Mouse (Mus musculus) G1E (cell line): ENCODE data around the gene Atg10. TPM values are rescaled to one million over a fixed set of nuclear protein-coding genes. Genes with fewer than 3 reads are reported as not detected.

Experiments used
- ATAC-seq: 2 replicates; pipeline ENCODE4 v1.8.0; 2016; ENCODE audit warnings: mild to moderate bottlenecking; ENCODE audit not compliant: insufficient number of reproducible peaks, poor library complexity, low FRiP score, severe bottlenecking; ENCODE audit errors: extremely low read depth
- DNase-seq: peaks from one replicate; pipeline ENCODE4 v3.0.0; 2012; ENCODE audit warnings: low spot score
- H3K27me3 ChIP-seq: 2 replicates; pipeline ENCODE4 v1.6.1; 2012; ENCODE audit warnings: mild to moderate bottlenecking, low read length, inconsistent platforms; ENCODE audit not compliant: insufficient read depth
- H3K36me3 ChIP-seq: replicated peaks from 2 replicates; pipeline ENCODE3; 2012; ENCODE audit warnings: mild to moderate bottlenecking, inconsistent platforms
- H3K4me1 ChIP-seq: 2 replicates; pipeline ENCODE4 v1.6.1; 2012; ENCODE audit warnings: low read depth, low read length, inconsistent platforms, mixed read lengths; ENCODE audit not compliant: insufficient read depth
- H3K4me3 ChIP-seq: 2 replicates; pipeline ENCODE4 v1.5.1; 2012; ENCODE audit warnings: low read depth, mild to moderate bottlenecking, inconsistent platforms, low read length, moderate library complexity, mixed read lengths
- H3K9me3 ChIP-seq: replicated peaks from 2 replicates; pipeline ENCODE4 v1.6.1; 2012; ENCODE audit warnings: inconsistent platforms
- CTCF ChIP-seq: IDR thresholded peaks from 2 replicates; pipeline ENCODE4 v1.5.1; 2012; ENCODE audit warnings: low read depth, low read length, inconsistent platforms, mixed read lengths
- GATA1 ChIP-seq: IDR thresholded peaks from 2 replicates; pipeline ENCODE4 v1.6.1; 2012; ENCODE audit warnings: borderline replicate concordance, low read length, inconsistent platforms, mixed read lengths
- GATA2 ChIP-seq: IDR thresholded peaks from 2 replicates; pipeline ENCODE4 v1.6.1; 2012; ENCODE audit warnings: low read depth, low read length, inconsistent platforms, borderline replicate concordance
- POLR2AphosphoS5 ChIP-seq: IDR thresholded peaks from 2 replicates; pipeline ENCODE4 v1.6.1; 2012; ENCODE audit warnings: low read depth, low read length, inconsistent platforms; ENCODE audit not compliant: insufficient replicate concordance
- TAL1 ChIP-seq: conservative IDR thresholded peaks from 2 replicates; pipeline ENCODE4 v1.6.1; 2012; ENCODE audit warnings: low read depth, low read length, inconsistent platforms, mixed read lengths
- polyA plus RNA-seq: library from polyadenylated mRNA; stranded (reverse); fragments of >175 nt; gene quantifications from 2 replicates; pipeline ENCODE4 v1.2.3, GENCODE M21; 2012
- total RNA-seq, 2 experiments: library from RNA; stranded (forward) in 1 of 2; stranded (reverse) in 1 of 2; fragments of 200-1000 nt in 1 of 2; fragments of >200 nt in 1 of 2; fragmentation: Nextera tagmentation in 1 of 2; gene quantifications; 2 replicates each; pipeline ENCODE4 v1.2.3; 2014 to 2017

Atg10 gene
- total and polyA plus RNA-seq, 3 experiments: 0.28 to 23.3 (median 10.1) TPM

GRCm38 (mm10) chr13:91162452-91162851 lies 61.3 kb downstream of the Atg10 start:
- Histone ChIP-seq H3K9me3 (no peaks in the 10 kb centered on the region), H3K4me1 (peaks cover 44% of the 10 kb centered on the region), H3K36me3 (no peaks in the 10 kb centered on the region), H3K27me3 (no peaks in the 10 kb centered on the region), H3K4me3 (no peak overlapping the region)
- TF ChIP-seq POLR2AphosphoS5 (no peak), TAL1 (no peak), GATA2 (no peak), GATA1 (no peak), CTCF (no peak)
- no peak for DNase-seq
- ATAC-seq: no peak

- Histone ChIP-seq H3K4me1 (peaks cover 26% of the 10 kb centered on the region), H3K27me3 (no peaks in the 10 kb centered on the region), H3K4me3 (no peak overlapping the region), H3K9me3 (no peaks in the 10 kb centered on the region), H3K36me3 (no peaks in the 10 kb centered on the region)
- ATAC-seq: no peak
- no peak for TF ChIP-seq GATA1
- TF ChIP-seq TAL1: no peak
- TF ChIP-seq GATA2: no peak
- TF ChIP-seq POLR2AphosphoS5: no peak
- TF ChIP-seq CTCF: no peak
- DNase-seq: no peak
These were observed 63.2 kb downstream of the Atg10 start for GRCm38 (mm10) chr13:91160616-91161015.

GRCm38 (mm10) chr13:91159881-91160280 lies 63.9 kb downstream of the Atg10 start:
- no peaks in the 10 kb centered on the region for H3K9me3 ChIP-seq
- no peak for DNase-seq
- no peaks in the 10 kb centered on the region for H3K27me3 ChIP-seq
- TF ChIP-seq GATA1 (no peak), POLR2AphosphoS5 (no peak), TAL1 (no peak), CTCF (no peak), GATA2 (no peak)
- H3K36me3 ChIP-seq: no peaks in the 10 kb centered on the region
- no peak overlapping the region for H3K4me3 ChIP-seq
- ATAC-seq: no peak
- peaks cover 21% of the 10 kb centered on the region for H3K4me1 ChIP-seq

GRCm38 (mm10) chr13:91157941-91158340 lies 65.8 kb downstream of the Atg10 start:
- no peaks in the 10 kb centered on the region for H3K27me3 ChIP-seq
- TF ChIP-seq GATA1 (no peak), GATA2 (no peak), CTCF (no peak), TAL1 (no peak), POLR2AphosphoS5 (no peak)
- H3K9me3 ChIP-seq: no peaks in the 10 kb centered on the region
- DNase-seq: no peak
- H3K4me3 ChIP-seq: no peak overlapping the region
- H3K4me1 ChIP-seq: peaks cover 9% of the 10 kb centered on the region
- H3K36me3 ChIP-seq: no peaks in the 10 kb centered on the region
- ATAC-seq: no peak

- no peaks in the 10 kb centered on the region for H3K9me3 ChIP-seq
- H3K4me1 ChIP-seq: peaks cover 4% of the 10 kb centered on the region
- H3K27me3 ChIP-seq: no peaks in the 10 kb centered on the region
- TF ChIP-seq GATA1: no peak
- TF ChIP-seq POLR2AphosphoS5: no peak
- TF ChIP-seq TAL1: no peak
- no peak for TF ChIP-seq CTCF
- no peak for TF ChIP-seq GATA2
- no peak overlapping the region for H3K4me3 ChIP-seq
- H3K36me3 ChIP-seq: peaks cover 4% of the 10 kb centered on the region
- ATAC-seq: no peak
- DNase-seq: no peak
These were observed 66.3 kb downstream of the Atg10 start for GRCm38 (mm10) chr13:91157429-91157828.

- H3K36me3 ChIP-seq: peaks cover 4% of the 10 kb centered on the region
- DNase-seq (no peak), ATAC-seq (no peak)
- H3K27me3 ChIP-seq: no peaks in the 10 kb centered on the region
- no peaks in the 10 kb centered on the region for H3K9me3 ChIP-seq
- TF ChIP-seq CTCF: no peak
- no peak for TF ChIP-seq TAL1
- no peak for TF ChIP-seq GATA1
- peaks cover 2% of the 10 kb centered on the region; the same call in 1 of the 2 replicates for H3K4me1 ChIP-seq
- no peak overlapping the region for H3K4me3 ChIP-seq
These were observed 66.8 kb downstream of the Atg10 start for GRCm38 (mm10) chr13:91156949-91157348.

GRCm38 (mm10) chr13:91156308-91156707 lies 67.5 kb downstream of the Atg10 start:
- no peak for DNase-seq
- no peak for ATAC-seq
- TF ChIP-seq TAL1 (no peak), POLR2AphosphoS5 (no peak), GATA2 (no peak), GATA1 (no peak), CTCF (no peak)
- no peak overlapping the region for H3K4me3 ChIP-seq
- peaks cover 4% of the 10 kb centered on the region for H3K36me3 ChIP-seq
- H3K27me3 ChIP-seq: no peaks in the 10 kb centered on the region
- no peaks in the 10 kb centered on the region for H3K9me3 ChIP-seq
- peaks cover 2% of the 10 kb centered on the region; the same call in 1 of the 2 replicates for H3K4me1 ChIP-seq
